Mouse (Mus musculus): Measurements from ENCODE around the gene Gm44805. TPM values are rescaled to one million over a fixed set of nuclear protein-coding genes. Genes with fewer than 3 reads are reported as not detected.

The Gm44805 gene
- polyA plus RNA-seq, 1 experiment, result not detected

DNA sequence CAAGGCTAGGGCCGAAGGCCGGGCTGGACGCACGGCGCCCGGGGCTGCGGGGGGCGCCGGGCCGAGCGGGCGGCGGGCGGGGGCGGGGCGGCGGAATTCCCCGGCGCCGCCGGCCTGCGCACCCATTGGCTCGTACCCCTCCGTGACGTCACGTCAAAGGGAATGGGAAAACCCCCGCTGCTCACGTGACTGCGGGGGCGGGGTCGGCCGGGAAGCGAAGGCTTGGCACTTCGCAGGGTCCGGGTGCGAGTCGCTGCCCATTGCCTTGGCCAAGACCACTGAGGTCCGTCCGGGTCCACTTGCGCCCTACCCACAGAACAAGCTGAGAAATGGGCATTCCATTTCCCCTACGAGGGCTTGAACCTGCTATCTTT is 51.9 kb downstream of the Gm44805 start, which contains the start of gene Relb:
TSS of gene Relb (minus strand) at position 78 of the 374 bp plus-strand sequence.
- H3K27ac ChIP-seq (ENCODE audit: insufficient read depth, low read depth, low read length), result no peak within 1 kb of the TSS

GRCm38 (mm10) chr7:19628536-19629360 is 52.5 kb downstream of the Gm44805 start:
- no peak for TF ChIP-seq POLR2A (IDR thresholded peaks at IDR 0.05; ENCODE audit: insufficient read depth, low read depth, low read length)
- TF ChIP-seq CTCF (IDR thresholded peaks at IDR 0.05; ENCODE audit: insufficient read depth, low read depth, low read length), result no peak
- WGBS, result 2% methylated on average over 57 of the region's 57 CpGs
- no peak overlapping the region for H3K27ac ChIP-seq (ENCODE audit: insufficient read depth, low read depth, low read length)
- H3K4me3 ChIP-seq (ENCODE audit: insufficient read depth, low read depth, low read length), result peak overlapping the region; percentile 72
- peaks cover 10% of the 10 kb centered on the region for H3K4me1 ChIP-seq (ENCODE audit: control insufficient read depth, insufficient read depth, low read length)

More for the DNA sequence above, 51.9 kb downstream of the Gm44805 start, which contains the start of gene Relb:
- peak within 1 kb of the TSS; percentile 72 for H3K4me3 ChIP-seq (ENCODE audit: insufficient read depth, low read depth, low read length)
- 2% methylated on average over 36 of the region's 41 CpGs for WGBS
- TF ChIP-seq CTCF (IDR thresholded peaks at IDR 0.05; ENCODE audit: insufficient read depth, low read depth, low read length), result no peak
- TF ChIP-seq POLR2A (IDR thresholded peaks at IDR 0.05; ENCODE audit: insufficient read depth, low read depth, low read length), result no peak
- H3K4me1 ChIP-seq (ENCODE audit: control insufficient read depth, insufficient read depth, low read length), result peaks cover 10% of the 10 kb centered on the region

GRCm38 (mm10) chr7:19628192-19628535 is 53.1 kb downstream of the Gm44805 start:
- Histone ChIP-seq H3K27ac (ENCODE audit: insufficient read depth, low read depth, low read length) (no peak overlapping the region), H3K4me1 (ENCODE audit: control insufficient read depth, insufficient read depth, low read length) (peaks cover 10% of the 10 kb centered on the region), H3K4me3 (ENCODE audit: insufficient read depth, low read depth, low read length) (peak overlapping the region; percentile 72)
- TF ChIP-seq POLR2A (IDR thresholded peaks at IDR 0.05; ENCODE audit: insufficient read depth, low read depth, low read length) (no peak), CTCF (IDR thresholded peaks at IDR 0.05; ENCODE audit: insufficient read depth, low read depth, low read length) (no peak)
- 17% methylated on average over 17 of the region's 17 CpGs for WGBS

- no peak overlapping the region for H3K27ac ChIP-seq (ENCODE audit: insufficient read depth, low read depth, low read length)
- TF ChIP-seq POLR2A (IDR thresholded peaks at IDR 0.05; ENCODE audit: insufficient read depth, low read depth, low read length) (no peak), CTCF (IDR thresholded peaks at IDR 0.05; ENCODE audit: insufficient read depth, low read depth, low read length) (no peak)
- no peak overlapping the region for H3K4me3 ChIP-seq (ENCODE audit: insufficient read depth, low read depth, low read length)
- H3K4me1 ChIP-seq (ENCODE audit: control insufficient read depth, insufficient read depth, low read length), result peaks cover 10% of the 10 kb centered on the region
- WGBS, result 77% methylated on average over 3 of the region's 3 CpGs
Measured at GRCm38 (mm10) chr7:19627721-19628120, 53.5 kb downstream of the Gm44805 start.

GRCm38 (mm10) chr7:19623433-19623832 is 57.8 kb downstream of the Gm44805 start:
- H3K27ac ChIP-seq (ENCODE audit: insufficient read depth, low read depth, low read length), result no peak overlapping the region
- H3K4me1 ChIP-seq (ENCODE audit: control insufficient read depth, insufficient read depth, low read length), result peaks cover 8% of the 10 kb centered on the region
- TF ChIP-seq CTCF (IDR thresholded peaks at IDR 0.05; ENCODE audit: insufficient read depth, low read depth, low read length) (no peak), POLR2A (IDR thresholded peaks at IDR 0.05; ENCODE audit: insufficient read depth, low read depth, low read length) (no peak)
- WGBS, result 86% methylated on average over 2 of the region's 2 CpGs
- no peak overlapping the region for H3K4me3 ChIP-seq (ENCODE audit: insufficient read depth, low read depth, low read length)

DNA sequence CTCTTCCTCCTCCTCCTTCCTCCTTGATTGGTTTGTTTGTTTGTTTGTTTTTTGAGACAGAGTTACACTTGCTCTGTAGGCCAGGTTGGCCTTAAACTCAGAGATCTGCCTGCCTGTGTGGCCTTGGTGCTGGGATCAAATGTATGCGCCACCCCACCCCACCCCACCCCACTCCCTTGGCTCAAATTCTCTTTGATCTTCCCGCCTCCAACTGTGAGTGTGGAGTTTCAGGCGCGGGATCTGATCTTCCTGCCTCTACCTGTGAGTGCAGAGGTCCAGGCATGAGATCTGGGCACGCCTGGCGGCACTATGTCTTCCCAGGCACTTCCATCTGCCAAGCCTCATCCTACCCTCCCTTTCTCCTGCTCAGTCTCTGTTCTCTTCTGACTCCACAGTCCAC is 59.0 kb downstream of the Gm44805 start:
- no peak overlapping the region for H3K27ac ChIP-seq (ENCODE audit: insufficient read depth, low read depth, low read length)
- TF ChIP-seq CTCF (IDR thresholded peaks at IDR 0.05; ENCODE audit: insufficient read depth, low read depth, low read length) (no peak), POLR2A (IDR thresholded peaks at IDR 0.05; ENCODE audit: insufficient read depth, low read depth, low read length) (no peak)
- 67% methylated on average over 6 of the region's 6 CpGs for WGBS
- no peak overlapping the region for H3K4me3 ChIP-seq (ENCODE audit: insufficient read depth, low read depth, low read length)
- peaks cover 4% of the 10 kb centered on the region for H3K4me1 ChIP-seq (ENCODE audit: control insufficient read depth, insufficient read depth, low read length)

Other genes with a start within 250 kb of the Gm44805 start
- not detected in 2 replicates for gene Mark4, start 222.6 kb downstream of the Gm44805 start, polyA plus RNA-seq (2012; ENCODE audit: insufficient read depth, insufficient read length, low replicate concordance, missing spikeins)
- gene Exoc3l2, start 218.1 kb downstream of the Gm44805 start, polyA plus RNA-seq (2012; ENCODE audit: insufficient read depth, insufficient read length, low replicate concordance, missing spikeins), result not detected in 2 replicates
- gene Bloc1s3, start 173.1 kb downstream of the Gm44805 start, polyA plus RNA-seq (2012; ENCODE audit: insufficient read depth, insufficient read length, low replicate concordance, missing spikeins), result not detected in 2 replicates
- not detected in 2 replicates for gene Trappc6a, start 173.0 kb downstream of the Gm44805 start, polyA plus RNA-seq (2012; ENCODE audit: insufficient read depth, insufficient read length, low replicate concordance, missing spikeins)
- gene Nkpd1, start 163.6 kb downstream of the Gm44805 start, polyA plus RNA-seq (2012; ENCODE audit: insufficient read depth, insufficient read length, low replicate concordance, missing spikeins), result not detected in 2 replicates
- gene Ppp1r37, start 118.3 kb downstream of the Gm44805 start, polyA plus RNA-seq (2012; ENCODE audit: insufficient read depth, insufficient read length, low replicate concordance, missing spikeins), result not detected in 2 replicates
- not detected in 2 replicates for gene Zfp296, start 104.1 kb downstream of the Gm44805 start, polyA plus RNA-seq (2012; ENCODE audit: insufficient read depth, insufficient read length, low replicate concordance, missing spikeins)
- gene Gemin7, start 103.8 kb downstream of the Gm44805 start, polyA plus RNA-seq (2012; ENCODE audit: insufficient read depth, insufficient read length, low replicate concordance, missing spikeins), result not detected in 2 replicates
- not detected in 2 replicates for gene Clasrp, start 76.9 kb downstream of the Gm44805 start, polyA plus RNA-seq (2012; ENCODE audit: insufficient read depth, insufficient read length, low replicate concordance, missing spikeins)
- gene Relb, start 52.0 kb downstream of the Gm44805 start, polyA plus RNA-seq (2012; ENCODE audit: insufficient read depth, insufficient read length, low replicate concordance, missing spikeins), result not detected in 2 replicates
- gene Clptm1, start 16.4 kb downstream of the Gm44805 start, polyA plus RNA-seq (2012; ENCODE audit: insufficient read depth, insufficient read length, low replicate concordance, missing spikeins), result not detected in 2 replicates
- gene Apoc2, start 3.5 kb downstream of the Gm44805 start, polyA plus RNA-seq (2012; ENCODE audit: insufficient read depth, insufficient read length, low replicate concordance, missing spikeins), result not detected in 2 replicates
- not detected in 2 replicates for gene Apoc4, start 56 bp upstream of the Gm44805 start, polyA plus RNA-seq (2012; ENCODE audit: insufficient read depth, insufficient read length, low replicate concordance, missing spikeins)
- gene Apoc1, start 11.2 kb upstream of the Gm44805 start, polyA plus RNA-seq (2012; ENCODE audit: insufficient read depth, insufficient read length, low replicate concordance, missing spikeins), result not detected in 2 replicates
- gene Apoe, start 17.8 kb upstream of the Gm44805 start, polyA plus RNA-seq (2012; ENCODE audit: insufficient read depth, insufficient read length, low replicate concordance, missing spikeins), result 1,139 and 1,603 TPM in 2 replicates
- not detected in 2 replicates for gene Tomm40, start 34.0 kb upstream of the Gm44805 start, polyA plus RNA-seq (2012; ENCODE audit: insufficient read depth, insufficient read length, low replicate concordance, missing spikeins)
- not detected in 2 replicates for gene Nectin2, start 69.1 kb upstream of the Gm44805 start, polyA plus RNA-seq (2012; ENCODE audit: insufficient read depth, insufficient read length, low replicate concordance, missing spikeins)
- not detected in 2 replicates for gene Bcam, start 89.6 kb upstream of the Gm44805 start, polyA plus RNA-seq (2012; ENCODE audit: insufficient read depth, insufficient read length, low replicate concordance, missing spikeins)
- gene Cblc, start 115.4 kb upstream of the Gm44805 start, polyA plus RNA-seq (2012; ENCODE audit: insufficient read depth, insufficient read length, low replicate concordance, missing spikeins), result not detected in 2 replicates
- gene Bcl3, start 141.3 kb upstream of the Gm44805 start, polyA plus RNA-seq (2012; ENCODE audit: insufficient read depth, insufficient read length, low replicate concordance, missing spikeins), result not detected in 2 replicates
- gene Gm19345, start 170.6 kb upstream of the Gm44805 start, polyA plus RNA-seq (2012; ENCODE audit: insufficient read depth, insufficient read length, low replicate concordance, missing spikeins), result not detected in 2 replicates
- not detected in 2 replicates for gene Ceacam16, start 179.9 kb upstream of the Gm44805 start, polyA plus RNA-seq (2012; ENCODE audit: insufficient read depth, insufficient read length, low replicate concordance, missing spikeins)
- not detected in 2 replicates for gene Ceacam19, start 206.5 kb upstream of the Gm44805 start, polyA plus RNA-seq (2012; ENCODE audit: insufficient read depth, insufficient read length, low replicate concordance, missing spikeins)
- not detected in 2 replicates for gene Pvr, start 239.7 kb upstream of the Gm44805 start, polyA plus RNA-seq (2012; ENCODE audit: insufficient read depth, insufficient read length, low replicate concordance, missing spikeins)

All from olfactory bulb, adult 2 months (tissue).